Mouse (Mus musculus) heart, embryonic 10.5 days (tissue): ENCODE data around the gene Gzmb. TPM values are rescaled to one million over a fixed set of nuclear protein-coding genes. Genes with fewer than 3 reads are reported as not detected.
"Not testable (repeated sequence)": the region's sequence is repeated elsewhere in the genome, so short reads cannot be mapped to it uniquely, and the experiment has no call there.

Source experiments
- DNase-seq: peaks from one replicate; pipeline ENCODE4 v3.0.0-alpha.2; 2017; ENCODE audit warnings: low spot score
- H3K27ac ChIP-seq: fragments of 300-500 bp; sonication (generic); 2 replicates; pipeline ENCODE4 v1.5.1; 2016; ENCODE audit warnings: mild to moderate bottlenecking
- H3K27me3 ChIP-seq: fragments of 300-500 bp; sonication (generic); 2 replicates; pipeline ENCODE4 v1.6.1; 2016; ENCODE audit warnings: mild to moderate bottlenecking; ENCODE audit not compliant: poor library complexity, insufficient read depth, severe bottlenecking
- H3K36me3 ChIP-seq: fragments of 300-500 bp; sonication (generic); 2 replicates; pipeline ENCODE4 v1.6.1; 2016; ENCODE audit warnings: mild to moderate bottlenecking, moderate library complexity
- H3K4me1 ChIP-seq: fragments of 300-500 bp; sonication (generic); 2 replicates; pipeline ENCODE4 v1.6.1; 2016; ENCODE audit warnings: mild to moderate bottlenecking
- H3K4me3 ChIP-seq: fragments of 300-500 bp; sonication (generic); 2 replicates; pipeline ENCODE4 v1.5.1; 2016; ENCODE audit warnings: mild to moderate bottlenecking, moderate library complexity
- H3K9me3 ChIP-seq: fragments of 300-500 bp; sonication (generic); 2 replicates; pipeline ENCODE4 v1.6.1; 2016; ENCODE audit warnings: mild to moderate bottlenecking, moderate library complexity
- WGBS: fragments of 180-500 bp; shearing (Covaris S2); methylation state at CpG from one replicate; pipeline ENCODE4 v1.1.7; 2016; 5-methylcytosine and 5-hydroxymethylcytosine counted together
- polyA plus RNA-seq: library from polyadenylated mRNA; unstranded; fragments of >200 nt; fragmentation: Nextera tagmentation; extraction: Ambion mirVana; gene quantifications from 2 replicates; pipeline ENCODE4 v1.2.1, GENCODE M21; 2016

Gene Gzmb
- polyA plus RNA-seq, result 0.09 TPM in 1 of 2 replicates, not detected in the other

- DNase-seq, result no peak
- Histone ChIP-seq H3K36me3 (no peaks in the 10 kb centered on the region), H3K27me3 (no peaks in the 10 kb centered on the region), H3K9me3 (no peaks in the 10 kb centered on the region), H3K27ac (no peak within 1 kb of the TSS), H3K4me1 (no peaks in the 10 kb centered on the region), H3K4me3 (no peak within 1 kb of the TSS)
- WGBS, result 89% methylated on average over 5 of the region's 5 CpGs
These were observed at the start of gene Gzmb for GRCm38 (mm10) chr14:56262153-56262552. Gene Gzmb, minus strand, starts transcription at chr14:56262260.

- H3K27me3 ChIP-seq, H3K27ac ChIP-seq, H3K9me3 ChIP-seq, DNase-seq, H3K36me3 ChIP-seq, H3K4me1 ChIP-seq, H3K4me3 ChIP-seq: not testable (repeated sequence)
These were observed 49.7 kb upstream of the Gzmb start for GRCm38 (mm10) chr14:56311801-56312200.

- no peak overlapping the region for H3K4me3 ChIP-seq
- no peak for DNase-seq
- no peaks in the 10 kb centered on the region for H3K36me3 ChIP-seq
- H3K27ac ChIP-seq, result no peak overlapping the region
- 81% methylated on average over 9 of the region's 9 CpGs for WGBS
- H3K9me3 ChIP-seq, result no peaks in the 10 kb centered on the region
- no peaks in the 10 kb centered on the region for H3K27me3 ChIP-seq
- no peaks in the 10 kb centered on the region for H3K4me1 ChIP-seq
These were observed 48.2 kb upstream of the Gzmb start for GRCm38 (mm10) chr14:56310238-56310637.

GRCm38 (mm10) chr14:56304149-56304548 lies 42.1 kb upstream of the Gzmb start:
- Histone ChIP-seq H3K27me3 (no peaks in the 10 kb centered on the region), H3K4me1 (no peaks in the 10 kb centered on the region), H3K27ac (no peak overlapping the region), H3K36me3 (no peaks in the 10 kb centered on the region), H3K9me3 (no peaks in the 10 kb centered on the region), H3K4me3 (no peak overlapping the region)
- under 1% methylated on average over 4 of the region's 4 CpGs for WGBS
- DNase-seq, result no peak

- no peak overlapping the region for H3K27ac ChIP-seq
- 54% methylated on average over 10 of the region's 10 CpGs for WGBS
- no peak overlapping the region for H3K4me3 ChIP-seq
- H3K4me1 ChIP-seq, result no peaks in the 10 kb centered on the region
- H3K27me3 ChIP-seq, result no peaks in the 10 kb centered on the region
- H3K9me3 ChIP-seq, result no peaks in the 10 kb centered on the region
- DNase-seq, result no peak
- H3K36me3 ChIP-seq, result no peaks in the 10 kb centered on the region
These were observed 41.5 kb upstream of the Gzmb start for GRCm38 (mm10) chr14:56303506-56304025.

GRCm38 (mm10) chr14:56302091-56302490 lies 40.0 kb upstream of the Gzmb start:
- Histone ChIP-seq H3K4me3 (no peak overlapping the region), H3K36me3 (no peaks in the 10 kb centered on the region), H3K27me3 (no peaks in the 10 kb centered on the region), H3K4me1 (no peaks in the 10 kb centered on the region), H3K27ac (no peak overlapping the region), H3K9me3 (no peaks in the 10 kb centered on the region)
- WGBS, result 90% methylated on average over 3 of the region's 3 CpGs
- no peak for DNase-seq

- Histone ChIP-seq H3K9me3 (no peaks in the 10 kb centered on the region), H3K36me3 (no peaks in the 10 kb centered on the region), H3K4me3 (no peak overlapping the region), H3K27ac (no peak overlapping the region), H3K4me1 (no peaks in the 10 kb centered on the region), H3K27me3 (no peaks in the 10 kb centered on the region)
- DNase-seq, result no peak
- 65% methylated on average over 5 of the region's 5 CpGs for WGBS
These were observed 34.7 kb upstream of the Gzmb start for GRCm38 (mm10) chr14:56296786-56297185.

GRCm38 (mm10) chr14:56296106-56296505 lies 34.0 kb upstream of the Gzmb start:
- no peak overlapping the region for H3K27ac ChIP-seq
- no peak for DNase-seq
- no peaks in the 10 kb centered on the region for H3K9me3 ChIP-seq
- H3K27me3 ChIP-seq, result no peaks in the 10 kb centered on the region
- H3K36me3 ChIP-seq, result no peaks in the 10 kb centered on the region
- H3K4me3 ChIP-seq, result no peak overlapping the region
- WGBS, result 75% methylated on average over 4 of the region's 4 CpGs
- H3K4me1 ChIP-seq, result no peaks in the 10 kb centered on the region

GRCm38 (mm10) chr14:56293146-56293545 lies 31.1 kb upstream of the Gzmb start:
- Histone ChIP-seq H3K27me3 (no peaks in the 10 kb centered on the region), H3K4me1 (no peaks in the 10 kb centered on the region), H3K9me3 (no peaks in the 10 kb centered on the region), H3K4me3 (no peak overlapping the region), H3K27ac (no peak overlapping the region), H3K36me3 (no peaks in the 10 kb centered on the region)
- DNase-seq, result no peak

GRCm38 (mm10) chr14:56288651-56289050 lies 26.6 kb upstream of the Gzmb start:
- Histone ChIP-seq H3K27me3 (no peaks in the 10 kb centered on the region), H3K9me3 (no peaks in the 10 kb centered on the region), H3K36me3 (no peaks in the 10 kb centered on the region), H3K4me3 (no peak overlapping the region), H3K27ac (no peak overlapping the region), H3K4me1 (no peaks in the 10 kb centered on the region)
- 61% methylated on average over 5 of the region's 5 CpGs for WGBS
- no peak for DNase-seq

- DNase-seq, result no peak
- Histone ChIP-seq H3K4me3 (no peak overlapping the region), H3K9me3 (no peaks in the 10 kb centered on the region), H3K27me3 (no peaks in the 10 kb centered on the region), H3K36me3 (no peaks in the 10 kb centered on the region), H3K27ac (no peak overlapping the region), H3K4me1 (no peaks in the 10 kb centered on the region)
- WGBS, result 70% methylated on average over 5 of the region's 5 CpGs
These were observed 25.7 kb upstream of the Gzmb start for GRCm38 (mm10) chr14:56287806-56288205.

- 73% methylated on average over 6 of the region's 6 CpGs for WGBS
- Histone ChIP-seq H3K4me3 (no peak overlapping the region), H3K27me3 (no peaks in the 10 kb centered on the region), H3K4me1 (no peaks in the 10 kb centered on the region), H3K36me3 (no peaks in the 10 kb centered on the region), H3K27ac (no peak overlapping the region), H3K9me3 (no peaks in the 10 kb centered on the region)
- no peak for DNase-seq
These were observed 22.6 kb upstream of the Gzmb start for GRCm38 (mm10) chr14:56284356-56285325.

- H3K27me3 ChIP-seq, result no peaks in the 10 kb centered on the region
- 71% methylated on average over 1 of the region's 1 CpGs for WGBS
- no peaks in the 10 kb centered on the region for H3K9me3 ChIP-seq
These were observed 21.8 kb upstream of the Gzmb start for GRCm38 (mm10) chr14:56283816-56284215.

More at GRCm38 (mm10) chr14:56283816-56284215, 21.8 kb upstream of the Gzmb start:
- DNase-seq, result no peak
- no peak overlapping the region for H3K27ac ChIP-seq
- H3K4me3 ChIP-seq, result no peak overlapping the region
- H3K4me1 ChIP-seq, result no peaks in the 10 kb centered on the region
- H3K36me3 ChIP-seq, result no peaks in the 10 kb centered on the region
